Mouse (Mus musculus) hindbrain, embryonic 11.5 days (tissue): ENCODE results near the gene Klhl40. TPM values are rescaled to one million over a fixed set of nuclear protein-coding genes. Genes with fewer than 3 reads are reported as not detected.

Source experiments
- ATAC-seq: fragments of 200-750 bp; cut with Nextera tagmentation; 2 replicates; pipeline ENCODE4 v1.8.0; 2017; ENCODE audit warnings: mild to moderate bottlenecking, moderate TSS enrichment, moderate library complexity; ENCODE audit not compliant: low FRiP score
- DNase-seq: peaks from one replicate; pipeline ENCODE4 v3.0.0-alpha.2; 2015; ENCODE audit warnings: low spot score
- H3K27ac ChIP-seq: fragments of 300-500 bp; sonication (generic); 2 replicates; pipeline ENCODE4 v1.5.1; 2014; ENCODE audit warnings: mild to moderate bottlenecking, low read depth, low read length
- H3K27me3 ChIP-seq: fragments of 300-500 bp; sonication (generic); 2 replicates; pipeline ENCODE4 v1.6.1; 2014; ENCODE audit warnings: mild to moderate bottlenecking, low read length, moderate library complexity, mixed read lengths; ENCODE audit not compliant: control insufficient read depth, insufficient read depth
- H3K36me3 ChIP-seq: fragments of 300-500 bp; sonication (generic); 2 replicates; pipeline ENCODE4 v1.6.1; 2014; ENCODE audit warnings: mild to moderate bottlenecking, low read length, moderate library complexity, mixed read lengths; ENCODE audit not compliant: control insufficient read depth, insufficient read depth
- H3K4me1 ChIP-seq: fragments of 300-500 bp; sonication (generic); replicated peaks from 2 replicates; pipeline ENCODE4 v1.6.1; 2014; ENCODE audit warnings: low read length, mixed read lengths; ENCODE audit not compliant: control insufficient read depth, insufficient read depth
- H3K4me2 ChIP-seq: fragments of 300-500 bp; sonication (generic); replicated peaks from 2 replicates; pipeline ENCODE4 v1.6.1; 2014; ENCODE audit warnings: mild to moderate bottlenecking, low read depth, low read length
- H3K4me3 ChIP-seq: fragments of 300-500 bp; sonication (generic); 2 replicates; pipeline ENCODE4 v1.5.1; 2014; ENCODE audit warnings: low read depth, low read length
- H3K9ac ChIP-seq: fragments of 300-500 bp; sonication (generic); 2 replicates; pipeline ENCODE4 v1.6.1; 2014; ENCODE audit warnings: low read depth, low read length
- H3K9me3 ChIP-seq: fragments of 300-500 bp; sonication (generic); 2 replicates; pipeline ENCODE4 v1.6.1; 2016; ENCODE audit warnings: low read length; ENCODE audit not compliant: control insufficient read depth
- WGBS: fragments of 180-500 bp; shearing (Covaris S2); extraction: QIAGEN DNeasy Blood & Tissue Kit; methylation state at CpG from one replicate; pipeline ENCODE4 v1.1.7; 2014; 5-methylcytosine and 5-hydroxymethylcytosine counted together
- polyA plus RNA-seq: library from polyadenylated mRNA; unstranded; fragments of >200 nt; fragmentation: Nextera tagmentation; extraction: Ambion mirVana; gene quantifications from 2 replicates; pipeline ENCODE4 v1.2.1, GENCODE M21; 2014

Gene Klhl40
- polyA plus RNA-seq, 1 experiment from 2014 or later, result 0.57 TPM

DNA sequence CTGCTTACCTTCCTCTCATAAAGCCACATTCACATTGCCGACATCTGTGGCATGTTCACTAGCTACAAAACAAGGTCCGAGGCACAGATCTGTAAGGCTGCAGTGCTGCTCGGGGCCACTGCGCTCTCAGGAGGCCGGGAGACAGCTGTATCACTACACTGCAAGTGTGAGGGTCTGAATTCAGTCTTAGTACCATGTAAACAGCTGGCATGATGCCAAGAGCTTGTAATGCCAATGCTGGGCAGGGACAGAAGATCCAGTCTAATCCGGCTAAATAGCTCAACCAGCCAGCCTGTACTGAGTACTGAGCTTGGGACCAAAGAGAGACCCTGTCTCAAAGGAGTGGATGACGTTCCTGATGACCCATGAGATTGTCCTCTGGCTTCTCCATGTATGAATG lies 46.6 kb downstream of the Klhl40 start:
- H3K4me3 ChIP-seq, result no peak overlapping the region
- WGBS, result 88% methylated on average over 7 of the region's 7 CpGs
- DNase-seq, result no peak

DNA sequence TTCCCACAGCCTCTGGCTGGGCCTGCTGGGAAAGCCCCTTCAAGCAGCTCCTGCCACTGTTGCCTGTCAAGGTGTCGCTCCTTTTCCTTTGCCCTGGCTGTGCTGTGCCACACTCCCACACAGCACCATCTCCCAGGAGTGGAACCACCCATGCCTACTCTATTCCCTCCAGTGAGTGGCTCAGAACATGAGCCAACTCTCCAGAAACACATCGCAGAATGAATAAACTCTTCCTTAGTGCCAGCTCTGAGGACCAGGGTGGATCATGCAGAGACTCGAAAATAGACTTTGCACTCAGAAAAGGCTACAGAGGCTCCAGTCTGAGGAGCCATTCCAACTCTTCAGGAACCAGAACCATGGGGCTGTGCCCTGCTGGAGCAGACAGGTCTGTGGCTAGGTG lies 48.9 kb downstream of the Klhl40 start:
- no peak for DNase-seq

More for the DNA sequence above, 46.6 kb downstream of the Klhl40 start:
- Histone ChIP-seq H3K4me1 (no peaks in the 10 kb centered on the region), H3K9me3 (no peaks in the 10 kb centered on the region), H3K27ac (no peak overlapping the region), H3K4me2 (no peak overlapping the region), H3K27me3 (no peaks in the 10 kb centered on the region), H3K36me3 (no peaks in the 10 kb centered on the region), H3K9ac (no peak overlapping the region)
- ATAC-seq, result no peak

DNA sequence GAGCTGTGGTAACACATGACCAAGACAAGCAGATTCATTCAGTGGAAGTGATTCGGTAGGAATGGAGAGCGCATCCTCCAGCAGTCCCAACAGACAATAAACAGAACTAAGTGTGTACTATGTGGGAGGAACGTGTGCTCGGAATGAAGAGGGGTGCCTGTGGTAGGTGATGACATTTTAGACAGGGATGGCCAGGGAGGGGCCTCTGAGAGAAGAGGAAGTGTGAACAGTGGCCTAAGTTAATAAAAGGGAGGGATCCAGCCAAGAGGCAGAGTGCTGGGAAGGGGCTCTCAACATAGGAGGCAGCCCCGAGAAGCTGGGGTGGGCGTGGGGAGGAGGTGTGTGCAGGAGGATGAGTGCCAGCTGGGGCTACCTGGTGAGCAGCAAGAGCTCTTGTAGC lies 50.9 kb downstream of the Klhl40 start:
- no peaks in the 10 kb centered on the region for H3K4me1 ChIP-seq
- WGBS, result 78% methylated on average over 6 of the region's 6 CpGs
- DNase-seq (no peak), ATAC-seq (no peak)
- H3K9ac ChIP-seq, result no peak overlapping the region
- no peaks in the 10 kb centered on the region for H3K36me3 ChIP-seq
- H3K27me3 ChIP-seq, result no peaks in the 10 kb centered on the region
- no peaks in the 10 kb centered on the region for H3K9me3 ChIP-seq
- no peak overlapping the region for H3K4me2 ChIP-seq
- no peak overlapping the region for H3K4me3 ChIP-seq
- no peak overlapping the region for H3K27ac ChIP-seq

More for the DNA sequence above, 48.9 kb downstream of the Klhl40 start:
- Histone ChIP-seq H3K36me3 (no peaks in the 10 kb centered on the region), H3K4me2 (no peak overlapping the region), H3K27ac (no peak overlapping the region), H3K9ac (no peak overlapping the region), H3K27me3 (no peaks in the 10 kb centered on the region), H3K4me1 (no peaks in the 10 kb centered on the region), H3K4me3 (no peak overlapping the region), H3K9me3 (no peaks in the 10 kb centered on the region)
- no peak for ATAC-seq
- WGBS, result 86% methylated on average over 3 of the region's 3 CpGs

DNA sequence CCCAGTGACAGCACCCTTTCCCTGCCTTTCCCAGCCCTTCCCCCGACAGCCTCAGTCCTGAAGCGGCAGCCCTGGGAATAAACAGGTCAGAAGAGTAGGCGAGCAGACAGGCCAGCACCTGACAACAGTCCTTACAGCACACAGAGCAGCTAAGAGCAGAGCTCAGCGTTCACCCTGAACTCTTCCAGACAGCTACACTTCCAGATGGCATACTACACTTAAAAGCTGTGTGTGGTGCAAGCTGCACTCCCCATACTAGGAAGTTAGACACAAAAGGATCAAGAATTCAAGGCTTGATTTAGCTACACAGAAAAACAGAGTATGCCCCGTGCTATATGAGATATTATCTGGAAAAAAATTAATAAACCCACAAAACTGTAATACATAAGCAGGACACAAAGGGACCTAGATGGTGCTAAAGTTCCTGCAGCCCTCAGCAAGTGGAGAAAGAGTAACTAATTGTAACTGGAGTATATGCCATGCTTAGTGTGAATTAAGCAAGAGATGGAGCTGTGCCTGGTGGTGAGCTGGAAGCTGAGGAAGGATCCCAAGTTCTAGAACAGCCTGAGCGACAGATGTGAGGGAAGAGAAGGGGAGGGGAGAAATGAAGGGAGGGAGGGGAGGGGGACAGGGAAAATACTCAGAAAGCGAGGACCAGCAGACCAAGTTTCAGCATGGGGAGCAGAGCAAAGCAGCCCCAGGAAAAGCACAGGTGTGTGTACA lies 52.0 kb downstream of the Klhl40 start:
- no peaks in the 10 kb centered on the region for H3K36me3 ChIP-seq
- no peak overlapping the region for H3K4me2 ChIP-seq
- no peak for DNase-seq
- WGBS, result 75% methylated on average over 7 of the region's 7 CpGs
- H3K9me3 ChIP-seq, result no peaks in the 10 kb centered on the region
- H3K27me3 ChIP-seq, result no peaks in the 10 kb centered on the region
- H3K4me1 ChIP-seq, result no peaks in the 10 kb centered on the region
- no peak for ATAC-seq
- H3K4me3 ChIP-seq, result no peak overlapping the region
- H3K27ac ChIP-seq, result no peak overlapping the region
- no peak overlapping the region for H3K9ac ChIP-seq

DNA sequence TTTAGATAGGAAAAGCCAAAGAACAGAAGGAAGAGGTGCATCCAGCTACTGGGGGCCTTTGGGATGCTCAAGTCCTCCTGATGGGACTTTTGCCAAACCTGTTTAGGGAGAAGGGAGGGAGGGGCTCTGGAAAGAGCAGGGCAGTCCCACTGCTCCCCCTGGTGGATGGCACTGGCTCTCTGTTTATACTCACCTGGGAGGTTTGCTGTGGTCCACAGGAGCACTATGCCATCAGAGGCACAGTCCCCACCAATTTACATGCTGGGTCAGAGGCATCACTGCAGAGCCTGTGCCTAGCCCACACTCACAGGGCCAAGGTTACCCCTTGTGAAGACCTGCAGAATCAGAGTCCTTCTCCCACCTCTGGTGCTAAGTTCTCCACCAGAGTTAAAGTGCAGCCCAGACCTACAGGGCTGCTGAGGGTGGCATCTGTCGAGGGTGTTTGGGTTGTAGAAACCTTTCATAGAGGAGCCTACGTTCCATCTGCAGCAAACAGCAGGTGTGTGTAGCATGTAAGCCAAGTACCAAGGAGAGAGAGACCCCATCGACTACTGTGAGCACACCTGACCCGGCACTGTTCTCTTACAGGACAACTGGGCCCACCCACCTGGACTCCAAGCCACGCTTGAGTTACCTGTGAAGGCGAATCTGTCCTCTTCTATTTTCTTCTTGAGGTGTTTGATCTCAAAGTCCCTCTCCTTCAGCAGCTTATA lies 53.0 kb downstream of the Klhl40 start:
- 83% methylated on average over 6 of the region's 6 CpGs for WGBS
- no peaks in the 10 kb centered on the region for H3K4me1 ChIP-seq
- no peaks in the 10 kb centered on the region for H3K27me3 ChIP-seq
- ATAC-seq (peak; percentile 49; the same call in 1 of the 2 replicates), DNase-seq (no peak)
- H3K9ac ChIP-seq, result no peak overlapping the region
- no peak overlapping the region for H3K4me2 ChIP-seq
- no peaks in the 10 kb centered on the region for H3K36me3 ChIP-seq
- no peaks in the 10 kb centered on the region for H3K9me3 ChIP-seq
- H3K4me3 ChIP-seq, result no peak overlapping the region
- H3K27ac ChIP-seq, result no peak overlapping the region

DNA sequence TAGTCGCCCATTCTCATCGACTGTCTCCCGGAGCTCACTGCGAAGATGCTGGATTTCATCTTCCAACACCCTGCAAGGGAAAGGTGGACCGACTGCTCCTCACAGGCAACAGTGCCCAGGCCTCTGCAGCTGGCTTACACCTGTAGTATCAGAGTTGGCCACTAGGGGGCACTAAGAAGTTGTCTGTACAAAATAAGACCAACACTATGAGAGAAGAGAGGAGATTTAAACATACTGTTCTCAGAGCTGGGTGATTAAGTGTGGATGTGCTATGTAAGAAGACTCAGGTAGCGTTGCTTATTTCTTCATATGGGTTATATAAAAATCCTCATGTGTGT lies 53.5 kb downstream of the Klhl40 start:
- Histone ChIP-seq H3K27me3 (no peaks in the 10 kb centered on the region), H3K4me2 (no peak overlapping the region), H3K4me3 (no peak overlapping the region), H3K9me3 (no peaks in the 10 kb centered on the region), H3K4me1 (no peaks in the 10 kb centered on the region), H3K27ac (no peak overlapping the region), H3K9ac (no peak overlapping the region), H3K36me3 (no peaks in the 10 kb centered on the region)
- ATAC-seq (0 out of 2 replicates have a peak, but pooled peaks have one; percentile 12), DNase-seq (peak; percentile 89)
- WGBS, result 31% methylated on average over 6 of the region's 6 CpGs

Other genes starting within 250 kb of the Klhl40 start
- gene Lyzl4, start 135.5 kb upstream of the Klhl40 start, polyA plus RNA-seq, result 0.25 TPM in 1 of 2 replicates, not detected in the other
- 0.57 and 0.67 TPM in 2 replicates for gene Vipr1, start 134.9 kb upstream of the Klhl40 start, polyA plus RNA-seq
- 15.7 and 22.9 TPM in 2 replicates for gene Sec22c, start 72.1 kb upstream of the Klhl40 start, polyA plus RNA-seq
- gene Ss18l2, start 67.3 kb upstream of the Klhl40 start, polyA plus RNA-seq, result 122 and 131 TPM in 2 replicates
- 61.8 and 105 TPM in 2 replicates for gene Nktr, start 58.4 kb upstream of the Klhl40 start, polyA plus RNA-seq
- 6.0 and 7.2 TPM in 2 replicates for gene Zfp651, start 18.3 kb upstream of the Klhl40 start, polyA plus RNA-seq
- gene Hhatl, start 14.9 kb downstream of the Klhl40 start, polyA plus RNA-seq, result not detected in 2 replicates
- 2.4 and 4.0 TPM in 2 replicates for gene Ccdc13, start 61.9 kb downstream of the Klhl40 start, polyA plus RNA-seq
- 149 and 158 TPM in 2 replicates for gene Higd1a, start 80.8 kb downstream of the Klhl40 start, polyA plus RNA-seq
- gene Ackr2, start 120.7 kb downstream of the Klhl40 start, polyA plus RNA-seq, result 1.2 and 1.4 TPM in 2 replicates
- gene Cyp8b1, start 138.7 kb downstream of the Klhl40 start, polyA plus RNA-seq, result not detected in 2 replicates
- 0.29 and 0.46 TPM in 2 replicates for gene Fam198a, start 173.4 kb downstream of the Klhl40 start, polyA plus RNA-seq
- 8.8 and 9.6 TPM in 2 replicates for gene Pomgnt2, start 219.5 kb downstream of the Klhl40 start, polyA plus RNA-seq